Mouse (Mus musculus) forebrain, postnatal 0 days (tissue): ENCODE data around the gene Chil1. TPM values are rescaled to one million over a fixed set of nuclear protein-coding genes. Genes with fewer than 3 reads are reported as not detected.
A peak's percentile ranks its signal among the peaks of the same experiment; 100 is the strongest.

Experiments
- ATAC-seq: fragments of 200-750 bp; cut with Nextera tagmentation; 2 replicates; pipeline ENCODE4 v1.8.0; 2017; ENCODE audit warnings: mild to moderate bottlenecking, moderate library complexity
- DNase-seq: peaks from one replicate; pipeline ENCODE4 v3.0.0-alpha.2; 2015
- H3K27ac ChIP-seq: fragments of 300-500 bp; sonication (generic); 2 replicates; pipeline ENCODE4 v1.5.1; 2014; ENCODE audit warnings: low read depth, mild to moderate bottlenecking, antibody characterized with exemption, low read length, moderate library complexity, mixed read lengths
- H3K27me3 ChIP-seq: fragments of 300-500 bp; sonication (generic); 2 replicates; pipeline ENCODE4 v1.6.1; 2014; ENCODE audit warnings: mild to moderate bottlenecking, low read length, mixed read lengths; ENCODE audit not compliant: insufficient read depth
- H3K36me3 ChIP-seq: fragments of 300-500 bp; sonication (generic); 2 replicates; pipeline ENCODE4 v1.6.1; 2014; ENCODE audit warnings: mild to moderate bottlenecking, moderate library complexity; ENCODE audit not compliant: insufficient read depth
- H3K4me1 ChIP-seq: fragments of 300-500 bp; sonication (generic); 2 replicates; pipeline ENCODE4 v1.6.1; 2014; ENCODE audit warnings: antibody characterized with exemption; ENCODE audit not compliant: insufficient read depth
- H3K4me2 ChIP-seq: fragments of 300-500 bp; sonication (generic); 2 replicates; pipeline ENCODE4 v1.6.1; 2014; ENCODE audit warnings: low read depth, mild to moderate bottlenecking, moderate library complexity
- H3K4me3 ChIP-seq: fragments of 300-500 bp; sonication (generic); 2 replicates; pipeline ENCODE4 v1.5.1; 2014; ENCODE audit warnings: low read depth, low read length, mixed read lengths
- H3K9ac ChIP-seq: fragments of 300-500 bp; sonication (generic); 2 replicates; pipeline ENCODE4 v1.6.1; 2014; ENCODE audit warnings: mild to moderate bottlenecking
- H3K9me3 ChIP-seq: fragments of 300-500 bp; sonication (generic); 2 replicates; pipeline ENCODE4 v1.6.1; 2016; ENCODE audit warnings: low read length
- CTCF ChIP-seq: sonication (generic); IDR thresholded peaks from 2 replicates; pipeline ENCODE4 v1.5.1; 2016; ENCODE audit warnings: antibody characterized with exemption, control low read depth, low read depth
- WGBS: fragments of 180-500 bp; shearing (Covaris S2); extraction: QIAGEN DNeasy Blood & Tissue Kit; methylation state at CpG from one replicate; pipeline ENCODE4 v1.1.7; 2014; 5-methylcytosine and 5-hydroxymethylcytosine counted together
- polyA plus RNA-seq: library from polyadenylated mRNA; unstranded; fragments of >200 nt; fragmentation: Nextera tagmentation; extraction: Ambion mirVana; gene quantifications from 2 replicates; pipeline ENCODE4 v1.2.1, GENCODE M21; 2015
- total RNA-seq: library from RNA; depleted of rRNA; stranded (reverse); fragments of >200 nt; gene quantifications from 2 replicates; pipeline ENCODE4 v1.2.3, GENCODE M21; 2014

The Chil1 gene
- total and polyA plus RNA-seq, 2 experiments from 2014 or later = 0.38 to 4.1 TPM

GRCm38 (mm10) chr1:134204230-134204629 lies 22.3 kb downstream of the Chil1 start:
- no peaks in the 10 kb centered on the region for H3K27me3 ChIP-seq
- TF ChIP-seq CTCF = no peak
- peak; percentile 48 for ATAC-seq
- peaks cover 18% of the 10 kb centered on the region for H3K4me1 ChIP-seq
- WGBS = 68% methylated on average over 13 of the region's 13 CpGs
- H3K4me2 ChIP-seq = no peak overlapping the region
- H3K9me3 ChIP-seq = no peaks in the 10 kb centered on the region
- no peak overlapping the region for H3K4me3 ChIP-seq
- no peaks in the 10 kb centered on the region; the same call in 1 of the 2 replicates for H3K36me3 ChIP-seq
- H3K27ac ChIP-seq = peak overlapping the region; percentile 64; the same call in 1 of the 2 replicates
- DNase-seq = peak; percentile 78
- no peak overlapping the region for H3K9ac ChIP-seq

GRCm38 (mm10) chr1:134205296-134206018 lies 23.5 kb downstream of the Chil1 start:
- Histone ChIP-seq H3K27me3 (no peaks in the 10 kb centered on the region), H3K4me2 (no peak overlapping the region), H3K4me1 (peaks cover 18% of the 10 kb centered on the region), H3K9me3 (no peaks in the 10 kb centered on the region), H3K36me3 (no peaks in the 10 kb centered on the region; the same call in 1 of the 2 replicates), H3K4me3 (no peak overlapping the region), H3K9ac (no peak overlapping the region), H3K27ac (0 out of 2 replicates have a peak overlapping the region, but pooled peaks have one; percentile 15)
- no peak for ATAC-seq
- no peak for TF ChIP-seq CTCF
- DNase-seq = no peak
- WGBS = 48% methylated on average over 9 of the region's 9 CpGs

GRCm38 (mm10) chr1:134206085-134206484 lies 24.1 kb downstream of the Chil1 start:
- Histone ChIP-seq H3K9me3 (no peaks in the 10 kb centered on the region), H3K4me1 (peaks cover 12% of the 10 kb centered on the region; the same call in 1 of the 2 replicates), H3K36me3 (no peaks in the 10 kb centered on the region; the same call in 1 of the 2 replicates), H3K4me3 (no peak overlapping the region), H3K27ac (no peak overlapping the region), H3K9ac (no peak overlapping the region), H3K27me3 (no peaks in the 10 kb centered on the region), H3K4me2 (no peak overlapping the region)
- TF ChIP-seq CTCF = no peak
- DNase-seq = no peak
- no peak for ATAC-seq
- 58% methylated on average over 5 of the region's 5 CpGs for WGBS

GRCm38 (mm10) chr1:134210179-134210755 lies 28.3 kb downstream of the Chil1 start:
- Histone ChIP-seq H3K9ac (no peak overlapping the region), H3K4me1 (peaks cover 5% of the 10 kb centered on the region; the same call in 1 of the 2 replicates), H3K4me2 (no peak overlapping the region), H3K36me3 (no peaks in the 10 kb centered on the region), H3K9me3 (no peaks in the 10 kb centered on the region), H3K4me3 (no peak overlapping the region), H3K27me3 (no peaks in the 10 kb centered on the region), H3K27ac (no peak overlapping the region)
- no peak for TF ChIP-seq CTCF
- ATAC-seq = no peak
- 50% methylated on average over 6 of the region's 6 CpGs for WGBS
- no peak for DNase-seq

- WGBS = 69% methylated on average over 6 of the region's 6 CpGs
- Histone ChIP-seq H3K9ac (no peak overlapping the region), H3K4me3 (no peak overlapping the region), H3K9me3 (no peaks in the 10 kb centered on the region), H3K4me1 (0 out of 2 replicates have a peak, but pooled peaks cover 4% of the 10 kb centered on the region), H3K36me3 (no peaks in the 10 kb centered on the region), H3K27ac (no peak overlapping the region), H3K27me3 (no peaks in the 10 kb centered on the region), H3K4me2 (no peak overlapping the region)
- no peak for DNase-seq
- TF ChIP-seq CTCF = no peak
- no peak for ATAC-seq
Measured at GRCm38 (mm10) chr1:134211043-134211442, 29.1 kb downstream of the Chil1 start.

GRCm38 (mm10) chr1:134211631-134212030 lies 29.7 kb downstream of the Chil1 start:
- Histone ChIP-seq H3K9ac (no peak overlapping the region), H3K36me3 (no peaks in the 10 kb centered on the region), H3K27ac (no peak overlapping the region), H3K9me3 (no peaks in the 10 kb centered on the region), H3K4me3 (no peak overlapping the region), H3K4me1 (0 out of 2 replicates have a peak, but pooled peaks cover 4% of the 10 kb centered on the region), H3K27me3 (no peaks in the 10 kb centered on the region), H3K4me2 (no peak overlapping the region)
- WGBS = 11% methylated on average over 2 of the region's 2 CpGs
- TF ChIP-seq CTCF = no peak
- DNase-seq = no peak
- no peak for ATAC-seq

- Histone ChIP-seq H3K27ac (no peak overlapping the region), H3K9me3 (no peaks in the 10 kb centered on the region), H3K4me1 (0 out of 2 replicates have a peak, but pooled peaks cover 4% of the 10 kb centered on the region), H3K36me3 (no peaks in the 10 kb centered on the region), H3K27me3 (no peaks in the 10 kb centered on the region), H3K4me3 (no peak overlapping the region), H3K9ac (no peak overlapping the region), H3K4me2 (no peak overlapping the region)
- 71% methylated on average over 5 of the region's 6 CpGs for WGBS
- TF ChIP-seq CTCF = no peak
- DNase-seq (no peak), ATAC-seq (no peak)
Measured at GRCm38 (mm10) chr1:134212351-134212750, 30.4 kb downstream of the Chil1 start.
